Mouse (Mus musculus): Measurements from ENCODE around the gene Ccn6.

GRCm38 (mm10) chr10:39137766-39138165 lies 25.8 kb downstream of the Ccn6 start:
- TF ChIP-seq GATA1 (IDR thresholded peaks at IDR 0.05; ENCODE audit: borderline replicate concordance, low read length) (no peak), FLI1 (IDR thresholded peaks at IDR 0.05; ENCODE audit: low read length) (no peak)

All from megakaryocyte, embryonic 14.5 days (primary cell).